In genomic region chr10:11350243-11350974, GRCm38 (mm10) we compare ENCODE assay signal across 9 mouse cellular contexts. TPM values are rescaled to one million over a fixed set of nuclear protein-coding genes. Genes with fewer than 3 reads are reported as not detected.
DNase-seq lines count a peak whose midpoint lies in the region; ATAC-seq and TF ChIP-seq lines count a peak whose summit lies in the region.
"Not testable (repeated sequence)": the region's sequence is repeated elsewhere in the genome, so short reads cannot be mapped to it uniquely, and the experiment has no call there.
"Had no signal": no experiment of that assay in that cellular context is flagged by ENCODE, and none has a peak within 500 bp of the region (broad histone marks: within the 10 kb centered on the region; RNA-seq: fewer than 3 reads in every experiment).

No protein-coding gene starts in this region.

- peak; percentile 46; the same call in 1 of the 2 replicates for TF ChIP-seq EP300 in liver, embryonic 14.5 days (IDR thresholded peaks at IDR 0.05; ENCODE audit: low read depth)

- not testable (repeated sequence) for H3K36me3 ChIP-seq in intestine, postnatal 0 days (ENCODE audit: control insufficient read depth, insufficient read depth); kidney, postnatal 0 days (ENCODE audit: insufficient read depth, low read length); liver, embryonic 14.5 days (replicated peaks; ENCODE audit: control insufficient read depth, insufficient read depth, low read depth); lung, embryonic 16.5 days (ENCODE audit: control insufficient read depth, insufficient read depth, low read length)

- H3K9me3 ChIP-seq in intestine, postnatal 0 days (ENCODE audit: control insufficient read depth); kidney, postnatal 0 days (replicated peaks; ENCODE audit: low read length); liver, embryonic 14.5 days (ENCODE audit: control insufficient read depth, low read length); lung, embryonic 16.5 days (ENCODE audit: control insufficient read depth, low read length): not testable (repeated sequence)

- H3K27ac ChIP-seq in intestine, postnatal 0 days (ENCODE audit: low read depth, low read length); kidney, postnatal 0 days; liver, embryonic 14.5 days; lung, embryonic 16.5 days (ENCODE audit: low read length): not testable (repeated sequence)

- not testable (repeated sequence) for TF ChIP-seq CTCF in intestine, postnatal 0 days (IDR thresholded peaks at IDR 0.05; ENCODE audit: low read depth); kidney, postnatal 0 days (IDR thresholded peaks at IDR 0.05; ENCODE audit: low read depth); liver, embryonic 14.5 days (IDR thresholded peaks at IDR 0.05; ENCODE audit: low read depth)

- H3K4me2 ChIP-seq in intestine, postnatal 0 days (replicated peaks; ENCODE audit: low read depth); kidney, postnatal 0 days (ENCODE audit: low read length); liver, embryonic 14.5 days (ENCODE audit: low read depth); lung, embryonic 16.5 days (ENCODE audit: low read depth, low read length): not testable (repeated sequence)

- not testable (repeated sequence) for H3K27me3 ChIP-seq in intestine, postnatal 0 days (replicated peaks; ENCODE audit: control insufficient read depth, insufficient read depth, low read length); kidney, postnatal 0 days (ENCODE audit: insufficient read depth, low read length); liver, embryonic 14.5 days (ENCODE audit: control insufficient read depth, insufficient read depth, low read length); lung, embryonic 16.5 days (ENCODE audit: control insufficient read depth, insufficient read depth, low read depth, low read length)

- ATAC-seq in hematopoietic stem cell, adult 5-6 weeks (replicated peaks in 1 of 2; ENCODE audit: insufficient read depth in 1 of 2, low FRiP score in 2 of 2, low TSS enrichment in 1 of 2, low read depth in 1 of 2, poor library complexity in 2 of 2, severe bottlenecking in 2 of 2), result peak; percentile 17 to 37; a peak in 1 of 4 replicates
- 0 out of 2 replicates have a peak, but pooled peaks have one; percentile 38 for ATAC-seq in intestine, postnatal 0 days
- ATAC-seq in kidney, postnatal 0 days (replicated peaks; ENCODE audit: low FRiP score, low read depth), result peak; percentile 46; the same call in 1 of the 2 replicates
- peak; percentile 72 for ATAC-seq in liver, embryonic 14.5 days (ENCODE audit: insufficient read depth)
- peak; percentile 76 for ATAC-seq in lung, embryonic 16.5 days (ENCODE audit: low read depth)
- peak; percentile 95 for ATAC-seq in megakaryocyte-erythroid progenitor cell, adult 5-6 weeks (replicated peaks; ENCODE audit: low FRiP score, low TSS enrichment, poor library complexity, severe bottlenecking)

- WGBS in intestine, postnatal 0 days, result 30% methylated on average over 3 of the region's 3 CpGs
- WGBS in kidney, postnatal 0 days, result 52% methylated on average over 3 of the region's 3 CpGs
- 37% methylated on average over 3 of the region's 3 CpGs for WGBS in liver, embryonic 14.5 days (ENCODE audit: insufficient replicate concordance)
- WGBS in lung, embryonic 16.5 days, result 52% methylated on average over 3 of the region's 3 CpGs

- H3K9ac ChIP-seq in intestine, postnatal 0 days (ENCODE audit: low read depth, low read length); kidney, postnatal 0 days (ENCODE audit: low read depth, low read length); liver, embryonic 14.5 days (replicated peaks); lung, embryonic 16.5 days (ENCODE audit: low read length): not testable (repeated sequence)

- H3K4me3 ChIP-seq in intestine, postnatal 0 days (ENCODE audit: low read depth, low read length); kidney, postnatal 0 days (replicated peaks; ENCODE audit: low read depth, low read length); liver, embryonic 14.5 days (ENCODE audit: insufficient read depth in 1 of 2, low read depth in 2 of 2, low read length in 2 of 2); lung, embryonic 16.5 days (ENCODE audit: low read length): not testable (repeated sequence)

- H3K4me1 ChIP-seq in intestine, postnatal 0 days (replicated peaks; ENCODE audit: control insufficient read depth, insufficient read depth, low read length); kidney, postnatal 0 days (replicated peaks; ENCODE audit: insufficient read depth, low read length); liver, embryonic 14.5 days (replicated peaks; ENCODE audit: control insufficient read depth in 2 of 2, insufficient read depth in 2 of 2, low read length in 1 of 2); lung, embryonic 16.5 days (replicated peaks; ENCODE audit: control insufficient read depth, insufficient read depth, low read length): not testable (repeated sequence)

- DNase-seq in MEL-GATA-1-ER (ENCODE audit: extremely low read depth, low read depth), result peak; percentile 43
- DNase-seq in kidney, postnatal 0 days (ENCODE audit: low spot score), result peak; percentile 61
- DNase-seq in liver, embryonic 14.5 days (ENCODE audit: low read depth in 3 of 3, low spot score in 3 of 3), result peak in 1 of 3 experiments; percentile 14
- peak; percentile 52 for DNase-seq in urinary bladder, postnatal 10 days (ENCODE audit: low spot score)

RNA-seq across cellular contexts. Expression of gene Epm2a, which starts 7.2 kb away (rescaled TPM):
- total RNA-seq in hematopoietic stem cell, adult 5-6 weeks (2017), result 12.4 and 13.9 TPM in 2 replicates
- 0.14 and 0.85 TPM in 2 replicates for polyA plus RNA-seq in intestine, postnatal 0 days (2015; fragmentation: Nextera tagmentation; extraction: Ambion mirVana)
- polyA plus RNA-seq in kidney, postnatal 0 days (2015; fragmentation: Nextera tagmentation; extraction: Ambion mirVana), result 0.65 and 0.87 TPM in 2 replicates
- polyA plus RNA-seq in liver, embryonic 14.5 days (2012; rRNA removed), result 0.22 and 0.26 TPM in 2 replicates
- 0.05 and 0.16 TPM in 2 replicates for polyA plus RNA-seq in liver, embryonic 14.5 days (2014; fragmentation: Nextera tagmentation; extraction: Ambion mirVana)
- polyA plus RNA-seq in lung, embryonic 16.5 days (2015; fragmentation: Nextera tagmentation; extraction: Ambion mirVana), result 0.35 and 0.48 TPM in 2 replicates
- 1.4 and 1.9 TPM in 2 replicates for total RNA-seq in megakaryocyte-erythroid progenitor cell, adult 5-6 weeks (2014; fragmentation: Nextera tagmentation)
- 3.4 and 6.5 TPM in 2 replicates for total RNA-seq in megakaryocyte-erythroid progenitor cell, adult 5-6 weeks (2017)
- polyA plus RNA-seq: CD4-positive, CD25-positive, alpha-beta regulatory T cell, adult 4 months had no signal

Comparison
In these comparisons a context has a peak if more than half of its experiments do, and no peak if none do; other contexts are left out.
1. ATAC-seq: peak in every context shown above with its lines; median percentile 95 in megakaryocyte-erythroid progenitor cell, adult 5-6 weeks; 76 in lung, embryonic 16.5 days; 72 in liver, embryonic 14.5 days; 46 in kidney, postnatal 0 days; 38 in intestine, postnatal 0 days; 27 in hematopoietic stem cell, adult 5-6 weeks.